Mouse (Mus musculus): ENCODE measurements around the gene Senp6. TPM values are rescaled to one million over a fixed set of nuclear protein-coding genes. Genes with fewer than 3 reads are reported as not detected.
A peak's percentile ranks its signal among the peaks of the same experiment; 100 is the strongest.

Gene Senp6
- polyA plus RNA-seq, 1 experiment: not detected

DNA sequence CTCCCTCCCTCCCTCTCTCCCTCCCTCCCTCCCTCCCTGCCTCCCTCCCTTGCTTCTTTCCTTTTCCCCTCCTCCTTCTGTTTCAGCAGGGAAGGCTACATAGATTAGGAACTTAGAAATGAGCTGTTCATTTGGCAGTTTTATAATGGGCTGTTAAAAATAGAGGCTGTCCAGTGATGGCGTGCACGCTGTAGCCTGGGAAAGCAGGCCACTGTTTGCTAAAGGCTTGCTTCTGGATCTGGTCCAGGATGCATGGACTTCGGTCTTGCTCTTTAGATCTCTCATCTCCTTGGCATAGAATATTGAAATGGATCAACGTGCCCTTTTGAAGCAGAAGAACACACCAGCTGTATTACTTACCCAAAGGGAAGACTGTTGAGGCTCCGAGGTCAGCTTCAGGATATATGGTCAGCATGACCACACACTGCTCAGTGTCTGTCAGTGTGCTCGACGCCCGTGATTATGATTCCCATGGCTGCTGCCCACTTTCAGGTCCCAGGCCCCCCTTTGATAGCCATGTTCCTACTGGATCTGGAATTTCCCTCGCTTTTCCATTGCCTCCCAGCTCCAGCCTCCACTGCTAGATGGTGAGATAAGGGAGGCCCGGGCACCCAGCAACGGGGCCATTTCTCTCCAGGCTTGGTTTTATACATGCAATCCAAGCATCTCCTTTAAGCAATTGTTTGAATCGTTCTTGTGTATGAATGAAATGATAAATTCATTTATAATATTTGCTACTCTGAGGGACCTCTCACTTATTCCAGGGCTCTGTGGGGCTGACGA is 110.2 kb downstream of the Senp6 start:
- TF ChIP-seq CTCF (IDR thresholded peaks at IDR 0.05; ENCODE audit: insufficient read depth, low read depth, low read length) (no peak), POLR2A (IDR thresholded peaks at IDR 0.05; ENCODE audit: insufficient read depth, low read depth, low read length) (no peak)
- Histone ChIP-seq H3K27ac (ENCODE audit: insufficient read depth, low read depth, low read length) (0 out of 2 replicates have a peak overlapping the region, but pooled peaks have one; percentile 8), H3K4me3 (ENCODE audit: insufficient read depth, low read depth, low read length) (no peak overlapping the region), H3K4me1 (ENCODE audit: control insufficient read depth, insufficient read depth, low read length) (peaks cover 14% of the 10 kb centered on the region)
- 66% methylated on average over 13 of the region's 13 CpGs for WGBS

DNA sequence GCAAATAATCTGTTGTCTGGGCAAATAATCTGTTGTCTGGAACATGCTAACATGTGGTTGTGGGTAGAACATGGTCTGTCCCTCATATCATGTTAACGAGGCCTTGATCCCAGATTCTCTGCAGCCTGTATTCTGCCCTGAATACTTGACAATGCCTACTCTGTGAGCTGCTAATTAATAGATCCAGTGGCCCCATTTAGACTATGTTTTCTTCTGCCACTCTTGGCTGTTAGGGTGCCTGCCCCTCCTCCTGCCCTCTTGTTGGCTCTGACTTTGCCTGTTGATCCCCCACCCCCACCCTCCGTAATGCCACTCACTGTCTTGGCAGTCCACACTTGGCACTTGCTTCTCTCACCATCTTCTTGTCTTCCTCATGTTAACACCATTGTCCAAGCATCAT is 112.0 kb downstream of the Senp6 start:
- no peak overlapping the region for H3K27ac ChIP-seq (ENCODE audit: insufficient read depth, low read depth, low read length)
- no peak overlapping the region for H3K4me3 ChIP-seq (ENCODE audit: insufficient read depth, low read depth, low read length)
- no peak for TF ChIP-seq POLR2A (IDR thresholded peaks at IDR 0.05; ENCODE audit: insufficient read depth, low read depth, low read length)
- TF ChIP-seq CTCF (IDR thresholded peaks at IDR 0.05; ENCODE audit: insufficient read depth, low read depth, low read length): no peak
- peaks cover 8% of the 10 kb centered on the region for H3K4me1 ChIP-seq (ENCODE audit: control insufficient read depth, insufficient read depth, low read length)
- 52% methylated on average over 2 of the region's 2 CpGs for WGBS

DNA sequence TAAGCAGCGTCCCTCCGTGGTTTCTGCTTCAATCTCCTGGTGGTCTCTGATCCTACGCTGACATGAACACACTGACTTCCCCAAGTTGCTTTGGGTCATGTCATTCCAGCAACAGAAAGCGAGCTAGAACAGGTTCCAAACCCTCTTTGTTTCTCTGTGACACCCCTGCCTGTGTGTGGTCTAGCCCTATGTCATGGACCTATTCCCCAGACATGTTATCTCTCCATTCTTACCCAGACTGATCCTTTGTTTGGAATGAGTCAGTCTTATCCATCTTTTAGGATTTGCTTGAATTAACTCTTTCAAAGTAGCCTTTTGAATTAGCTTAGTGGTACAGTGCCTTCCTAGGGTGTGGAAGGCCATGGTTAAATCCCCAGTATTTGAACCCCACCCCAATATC is 113.0 kb downstream of the Senp6 start:
- no peak for TF ChIP-seq POLR2A (IDR thresholded peaks at IDR 0.05; ENCODE audit: insufficient read depth, low read depth, low read length)
- TF ChIP-seq CTCF (IDR thresholded peaks at IDR 0.05; ENCODE audit: insufficient read depth, low read depth, low read length): no peak
- Histone ChIP-seq H3K4me1 (ENCODE audit: control insufficient read depth, insufficient read depth, low read length) (peaks cover 6% of the 10 kb centered on the region; the same call in 1 of the 2 replicates), H3K4me3 (ENCODE audit: insufficient read depth, low read depth, low read length) (no peak overlapping the region), H3K27ac (ENCODE audit: insufficient read depth, low read depth, low read length) (no peak overlapping the region)
- WGBS: 92% methylated on average over 4 of the region's 4 CpGs

DNA sequence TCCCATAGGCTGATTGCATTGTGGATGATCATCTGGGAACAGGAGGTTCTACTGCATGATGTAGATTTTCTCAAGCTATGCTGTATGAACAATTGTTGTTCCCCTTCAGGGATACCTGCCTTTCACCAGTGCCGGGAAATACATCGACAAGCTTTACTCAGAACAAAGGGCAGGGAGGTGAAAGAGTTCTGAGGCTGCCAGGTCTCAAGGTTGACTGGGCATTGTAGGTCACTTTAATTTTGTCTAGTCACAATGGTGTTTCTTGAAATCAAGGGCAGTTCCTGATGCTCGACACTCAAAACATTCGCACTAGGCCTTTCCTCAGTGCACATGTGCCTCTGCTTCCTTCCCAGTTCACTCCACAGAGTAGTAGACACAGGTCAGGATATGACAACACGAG is 114.1 kb downstream of the Senp6 start:
- Histone ChIP-seq H3K27ac (ENCODE audit: insufficient read depth, low read depth, low read length) (no peak overlapping the region), H3K4me1 (ENCODE audit: control insufficient read depth, insufficient read depth, low read length) (peaks cover 5% of the 10 kb centered on the region; the same call in 1 of the 2 replicates), H3K4me3 (ENCODE audit: insufficient read depth, low read depth, low read length) (no peak overlapping the region)
- WGBS: 77% methylated on average over 5 of the region's 5 CpGs
- TF ChIP-seq POLR2A (IDR thresholded peaks at IDR 0.05; ENCODE audit: insufficient read depth, low read depth, low read length): no peak
- TF ChIP-seq CTCF (IDR thresholded peaks at IDR 0.05; ENCODE audit: insufficient read depth, low read depth, low read length): no peak

DNA sequence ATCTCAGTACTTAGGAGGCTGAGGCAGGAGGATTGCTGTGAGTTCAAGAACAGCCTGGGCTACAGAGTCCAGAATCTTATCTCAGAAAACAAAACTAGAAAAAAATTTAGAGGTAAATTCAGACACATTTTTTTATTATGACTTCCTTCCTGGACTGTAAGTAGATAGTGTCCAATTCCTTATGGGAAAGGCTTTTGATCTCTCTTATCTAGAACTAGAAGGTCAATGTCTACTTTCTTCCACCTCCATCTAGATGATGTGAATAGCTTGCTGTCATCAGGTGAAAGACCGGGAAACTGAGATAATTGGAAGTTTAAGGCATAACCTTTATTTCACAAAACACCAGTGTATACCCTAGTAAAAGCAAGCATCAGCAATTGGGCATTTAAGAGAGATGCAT is 115.0 kb downstream of the Senp6 start:
- peaks cover 5% of the 10 kb centered on the region; the same call in 1 of the 2 replicates for H3K4me1 ChIP-seq (ENCODE audit: control insufficient read depth, insufficient read depth, low read length)
- 94% methylated on average over 1 of the region's 1 CpGs for WGBS
- no peak overlapping the region for H3K4me3 ChIP-seq (ENCODE audit: insufficient read depth, low read depth, low read length)
- no peak for TF ChIP-seq POLR2A (IDR thresholded peaks at IDR 0.05; ENCODE audit: insufficient read depth, low read depth, low read length)
- no peak for TF ChIP-seq CTCF (IDR thresholded peaks at IDR 0.05; ENCODE audit: insufficient read depth, low read depth, low read length)
- no peak overlapping the region for H3K27ac ChIP-seq (ENCODE audit: insufficient read depth, low read depth, low read length)

DNA sequence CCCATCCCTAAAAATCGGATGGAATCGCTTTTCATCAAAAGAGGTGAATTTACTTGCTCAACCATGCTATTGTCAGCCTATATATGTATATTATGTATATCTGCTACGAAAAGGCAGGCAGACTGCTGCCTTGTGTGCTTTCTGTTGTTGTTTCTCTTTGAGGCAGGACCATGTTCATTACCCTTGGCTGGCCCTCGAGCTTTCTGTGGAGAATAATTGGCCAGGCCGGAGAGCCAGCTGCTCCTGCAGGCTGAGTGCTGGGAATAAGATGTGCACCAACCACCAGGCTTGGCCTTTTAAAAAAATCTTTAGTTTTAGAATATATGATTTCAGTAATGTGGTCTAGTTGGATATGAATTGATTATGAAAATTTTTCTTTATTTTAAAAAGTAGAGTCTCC is 117.4 kb downstream of the Senp6 start:
- TF ChIP-seq POLR2A (IDR thresholded peaks at IDR 0.05; ENCODE audit: insufficient read depth, low read depth, low read length) (no peak), CTCF (IDR thresholded peaks at IDR 0.05; ENCODE audit: insufficient read depth, low read depth, low read length) (no peak)
- WGBS: 61% methylated on average over 5 of the region's 5 CpGs
- no peak overlapping the region for H3K4me3 ChIP-seq (ENCODE audit: insufficient read depth, low read depth, low read length)
- no peaks in the 10 kb centered on the region for H3K4me1 ChIP-seq (ENCODE audit: control insufficient read depth, insufficient read depth, low read length)
- H3K27ac ChIP-seq (ENCODE audit: insufficient read depth, low read depth, low read length): no peak overlapping the region

DNA sequence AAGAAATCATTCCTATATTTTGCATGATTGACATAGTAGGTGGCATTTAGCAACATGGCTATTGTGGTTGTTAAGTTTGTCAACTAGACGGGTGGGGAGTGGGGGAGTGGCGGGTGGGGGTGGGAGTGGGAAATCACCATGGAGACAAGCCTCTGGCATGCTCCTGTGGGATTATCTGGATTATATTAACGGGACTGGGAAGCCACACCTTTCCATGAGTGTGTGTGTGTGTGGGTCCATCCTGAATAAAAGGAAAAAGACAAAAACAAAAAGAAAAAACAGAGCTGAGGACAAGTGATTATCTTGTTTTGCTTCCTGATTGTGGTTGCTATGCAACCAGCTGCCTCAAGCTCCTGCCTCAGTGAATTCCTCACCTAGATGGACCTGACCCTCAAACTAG is 119.0 kb downstream of the Senp6 start:
- Histone ChIP-seq H3K27ac (ENCODE audit: insufficient read depth, low read depth, low read length) (no peak overlapping the region), H3K4me3 (ENCODE audit: insufficient read depth, low read depth, low read length) (no peak overlapping the region), H3K4me1 (ENCODE audit: control insufficient read depth, insufficient read depth, low read length) (no peaks in the 10 kb centered on the region)
- no peak for TF ChIP-seq POLR2A (IDR thresholded peaks at IDR 0.05; ENCODE audit: insufficient read depth, low read depth, low read length)
- 50% methylated on average over 3 of the region's 3 CpGs for WGBS

DNA sequence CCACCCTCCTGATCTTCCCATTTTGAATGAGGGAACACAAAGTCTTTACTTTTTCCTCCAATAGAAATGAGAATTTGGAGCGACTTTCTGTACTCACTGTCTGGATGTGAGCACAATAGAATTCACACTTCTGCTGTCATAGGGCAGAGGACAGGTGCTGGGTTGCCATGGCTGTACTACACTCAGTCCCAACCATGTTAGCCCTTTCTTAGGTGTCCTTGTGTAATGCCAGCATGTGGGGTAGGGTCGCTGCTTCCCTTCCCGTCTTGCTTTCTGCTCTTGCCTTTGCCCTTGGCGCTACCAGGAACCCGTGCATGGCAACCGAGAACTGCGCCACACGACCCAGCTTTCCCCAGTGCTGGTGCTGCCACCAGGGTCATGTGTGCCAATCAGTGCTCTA is 120.0 kb downstream of the Senp6 start:
- Histone ChIP-seq H3K27ac (ENCODE audit: insufficient read depth, low read depth, low read length) (no peak overlapping the region), H3K4me3 (ENCODE audit: insufficient read depth, low read depth, low read length) (no peak overlapping the region), H3K4me1 (ENCODE audit: control insufficient read depth, insufficient read depth, low read length) (peaks cover 2% of the 10 kb centered on the region; the same call in 1 of the 2 replicates)
- 90% methylated on average over 8 of the region's 8 CpGs for WGBS
- TF ChIP-seq CTCF (IDR thresholded peaks at IDR 0.05; ENCODE audit: insufficient read depth, low read depth, low read length) (no peak), POLR2A (IDR thresholded peaks at IDR 0.05; ENCODE audit: insufficient read depth, low read depth, low read length) (no peak)

DNA sequence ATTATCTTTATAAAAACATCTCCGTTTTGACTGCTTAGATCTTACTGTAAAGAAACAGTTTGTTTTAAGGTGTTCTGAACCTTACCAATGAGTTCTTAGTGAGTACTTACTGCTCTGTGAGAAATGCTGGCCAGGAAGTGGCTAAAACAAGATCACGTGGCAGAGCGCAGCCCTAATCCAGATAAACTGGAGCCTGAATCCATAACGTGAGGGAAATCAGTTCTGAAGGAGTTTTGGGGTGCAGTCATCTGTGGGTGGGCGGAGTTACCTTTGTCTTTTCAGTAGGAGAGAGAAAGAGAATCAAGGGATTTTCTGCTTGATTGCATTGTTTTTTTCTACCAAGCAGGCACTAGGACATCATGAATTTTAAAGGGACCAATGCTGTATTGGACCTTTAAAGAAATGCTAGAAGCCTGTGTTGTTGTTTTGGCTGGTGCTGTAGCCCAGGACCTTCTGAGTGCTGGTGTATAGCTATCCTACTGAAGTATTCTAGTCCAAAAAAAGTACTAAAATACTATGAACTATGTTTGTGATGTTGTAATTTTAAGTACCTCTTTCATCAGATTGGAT is 121.7 kb downstream of the Senp6 start:
- TF ChIP-seq POLR2A (IDR thresholded peaks at IDR 0.05; ENCODE audit: insufficient read depth, low read depth, low read length) (no peak), CTCF (IDR thresholded peaks at IDR 0.05; ENCODE audit: insufficient read depth, low read depth, low read length) (no peak)
- H3K27ac ChIP-seq (ENCODE audit: insufficient read depth, low read depth, low read length): no peak overlapping the region
- H3K4me1 ChIP-seq (ENCODE audit: control insufficient read depth, insufficient read depth, low read length): peaks cover 5% of the 10 kb centered on the region; the same call in 1 of the 2 replicates
- 39% methylated on average over 5 of the region's 5 CpGs for WGBS
- H3K4me3 ChIP-seq (ENCODE audit: insufficient read depth, low read depth, low read length): no peak overlapping the region

Data from olfactory bulb, adult 2 months (tissue).